Mouse (Mus musculus): ENCODE measurements around the gene Lrrc4.

Lrrc4 gene

DNA sequence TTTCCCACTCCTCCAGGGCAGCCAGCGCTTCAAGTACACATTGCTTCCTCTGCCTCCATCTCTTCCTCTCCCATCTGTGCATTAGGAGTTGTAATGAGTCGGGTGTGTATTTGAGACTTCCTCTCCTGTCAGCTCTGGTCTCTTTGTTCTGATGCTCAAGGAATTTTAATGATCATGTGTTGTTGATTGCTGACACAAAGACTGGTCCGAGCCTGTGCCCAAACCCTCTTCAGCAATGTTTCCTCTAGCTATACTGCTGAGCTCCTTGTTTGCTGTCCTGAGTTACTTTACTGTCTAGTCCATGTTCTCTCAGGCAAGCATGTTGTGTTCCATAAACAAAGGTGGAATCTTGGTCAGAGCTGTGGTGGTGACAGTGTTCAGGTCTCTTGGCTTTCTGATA is 102.3 kb downstream of the Lrrc4 start:
- no peak for DNase-seq (ENCODE audit: low spot score)

- peak; percentile 49 for DNase-seq (ENCODE audit: low spot score)
Measured at GRCm38 (mm10) chr6:28724776-28725175, 106.8 kb downstream of the Lrrc4 start.

GRCm38 (mm10) chr6:28723059-28723458 is 108.5 kb downstream of the Lrrc4 start:
- no peak for DNase-seq (ENCODE audit: low spot score)

GRCm38 (mm10) chr6:28720391-28721171 is 111.0 kb downstream of the Lrrc4 start:
- no peak for DNase-seq (ENCODE audit: low spot score)

DNA sequence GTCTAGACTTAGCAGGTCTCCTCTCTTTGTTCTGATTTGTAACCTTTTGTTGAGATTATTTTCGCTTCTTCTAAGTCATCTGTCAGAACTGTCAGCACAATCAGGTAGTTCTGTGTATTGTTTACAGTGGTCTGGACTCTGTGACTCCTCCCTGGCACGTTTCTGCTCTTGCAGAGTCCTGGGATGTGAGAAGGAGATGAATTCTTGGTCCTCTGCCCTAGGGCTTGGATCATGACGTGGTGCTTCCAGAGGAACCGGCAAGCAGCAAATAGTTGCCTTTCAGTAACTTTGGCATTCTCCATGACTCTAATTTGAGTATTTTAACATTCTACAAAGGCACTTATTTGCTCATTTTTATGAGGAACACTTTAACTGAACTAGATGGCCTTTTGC is 113.7 kb downstream of the Lrrc4 start:
- no peak for DNase-seq (ENCODE audit: low spot score)

DNA sequence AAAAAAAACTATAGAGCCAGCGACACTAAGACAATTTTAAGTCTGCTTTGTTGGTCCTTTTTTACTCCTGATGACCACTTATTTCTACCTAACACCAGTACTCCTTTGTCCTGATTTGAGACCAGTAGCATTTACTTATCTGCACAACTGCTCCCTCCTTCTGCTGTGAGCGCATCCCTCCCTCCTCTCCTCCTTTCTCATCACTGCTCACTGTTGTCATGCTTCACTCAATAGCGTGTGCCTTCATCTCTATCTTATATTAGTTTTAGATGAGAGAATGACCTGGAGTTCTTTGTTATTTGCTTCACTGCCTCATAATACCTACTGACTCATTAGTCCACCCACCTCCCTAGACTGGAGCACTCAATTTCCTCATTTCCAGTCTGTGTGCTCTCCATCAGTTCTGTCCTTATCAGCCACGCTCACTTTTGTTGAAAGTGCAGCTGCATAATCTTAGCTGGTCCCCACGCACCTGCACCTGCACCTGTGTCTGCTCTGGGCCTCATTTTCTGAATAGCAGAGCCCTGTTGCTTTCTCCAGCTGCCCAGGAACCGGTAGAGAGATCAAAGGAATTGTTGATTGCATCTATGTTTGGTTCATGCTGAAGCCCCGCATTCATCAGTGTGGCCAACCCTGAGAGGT is 114.2 kb downstream of the Lrrc4 start:
- DNase-seq (ENCODE audit: low spot score), result no peak

GRCm38 (mm10) chr6:28710035-28710434 is 121.5 kb downstream of the Lrrc4 start:
- DNase-seq (ENCODE audit: low spot score), result peak; percentile 11

DNA sequence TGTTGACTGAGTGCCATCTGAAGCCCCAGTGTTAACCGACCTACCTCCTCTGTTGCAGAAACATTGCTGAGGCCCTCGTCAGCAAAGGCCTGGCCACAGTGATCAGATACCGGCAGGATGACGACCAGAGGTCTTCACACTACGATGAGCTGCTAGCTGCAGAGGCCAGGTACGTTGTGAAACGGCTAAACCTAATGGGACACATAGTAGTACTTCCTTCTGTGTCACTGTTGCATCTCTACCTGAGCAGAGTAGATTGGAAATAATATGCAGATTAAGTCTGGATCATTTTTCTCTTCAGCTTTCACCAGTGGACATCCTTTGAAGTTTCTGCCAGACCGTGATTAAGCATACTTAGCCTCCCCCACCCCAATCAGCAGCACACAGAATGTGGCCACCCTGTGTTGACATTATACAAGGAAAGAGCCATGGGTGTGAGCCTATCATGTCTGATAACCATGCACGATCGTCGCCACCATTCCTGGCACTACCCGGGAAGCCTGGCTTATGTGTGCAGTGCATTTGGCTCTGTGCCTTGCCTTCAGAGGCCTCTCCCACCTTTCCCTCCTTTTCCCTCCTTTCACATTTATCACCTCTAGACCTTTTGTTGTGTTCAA is 124.5 kb downstream of the Lrrc4 start:
- DNase-seq (ENCODE audit: low spot score), result peak; percentile 48

DNA sequence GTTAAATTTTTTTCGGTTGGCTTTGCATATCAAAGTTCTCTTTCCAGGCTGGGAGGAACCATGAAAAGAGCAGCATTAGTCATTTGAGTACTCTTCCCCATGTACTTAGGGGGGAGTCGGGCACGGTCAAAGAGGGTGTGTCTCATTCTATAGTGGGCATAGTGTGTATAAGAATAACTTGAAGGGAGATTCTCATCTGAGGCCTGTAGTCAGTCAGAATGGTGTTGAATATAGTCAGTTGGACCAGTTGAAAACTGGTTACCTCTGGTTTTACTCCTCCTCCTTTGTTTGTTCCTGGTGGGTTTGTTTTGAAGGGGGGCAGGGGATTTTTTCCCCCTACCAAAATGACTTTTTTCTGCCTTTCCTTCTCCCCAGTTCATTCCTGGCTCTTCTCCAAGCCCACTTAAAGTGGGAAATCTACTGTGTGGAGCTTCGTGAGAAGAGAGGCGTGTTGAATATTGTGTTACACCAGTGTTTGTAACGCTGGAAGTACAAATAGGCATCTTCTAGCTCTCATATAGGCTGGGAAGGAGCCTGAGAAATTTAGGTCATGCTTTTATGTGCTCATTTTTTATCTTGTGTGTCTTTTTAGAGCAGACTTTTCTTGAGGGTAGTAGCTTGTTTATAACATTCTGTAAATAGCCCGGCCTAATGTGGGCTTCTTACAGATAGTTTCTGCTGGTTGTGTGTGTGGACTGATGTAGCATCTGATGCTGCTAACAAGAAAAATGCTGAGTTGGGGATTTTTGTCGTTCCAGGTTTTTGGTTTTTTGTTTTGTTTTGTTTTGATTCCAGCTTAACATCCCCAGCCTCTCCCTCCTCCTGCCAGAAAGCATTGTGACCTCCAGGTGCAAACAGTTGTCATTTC is 125.2 kb downstream of the Lrrc4 start:
- DNase-seq (ENCODE audit: low spot score), result no peak

DNA sequence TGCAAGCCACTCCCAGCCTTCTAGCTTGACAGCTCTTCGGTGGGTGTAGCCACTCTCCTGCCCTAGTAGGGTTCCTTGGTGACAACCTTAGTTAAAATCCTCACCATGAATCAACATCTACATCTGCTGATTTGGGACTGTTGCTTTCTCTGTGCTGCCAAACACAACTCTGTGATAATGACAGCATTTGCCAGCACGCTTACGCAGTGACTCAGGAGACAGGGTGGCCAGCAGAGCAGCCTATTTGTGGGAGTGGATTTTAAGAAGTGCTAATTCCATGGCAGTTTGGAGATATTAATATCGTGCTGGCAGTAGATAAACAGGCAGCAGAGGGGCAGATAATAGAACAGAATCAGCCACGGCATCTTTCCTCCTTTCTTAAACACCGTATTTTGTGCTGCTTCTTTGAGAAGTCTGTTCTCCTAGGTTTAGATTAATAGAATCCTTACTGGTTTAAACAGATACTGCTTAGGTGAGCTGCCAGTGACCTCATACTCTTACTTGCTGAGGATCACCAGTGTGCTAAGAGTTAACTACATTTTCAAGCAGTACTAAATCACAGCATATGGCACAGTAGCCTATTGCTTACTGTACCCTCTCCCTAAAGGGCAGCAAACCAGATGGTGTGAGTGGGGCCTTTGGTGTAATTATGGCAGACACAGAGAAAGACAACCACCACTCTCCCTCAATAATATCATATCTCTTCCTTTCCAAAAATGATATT is 126.0 kb downstream of the Lrrc4 start:
- DNase-seq (ENCODE audit: low spot score), result no peak

- no peak for DNase-seq (ENCODE audit: low spot score)
Measured at GRCm38 (mm10) chr6:28704612-28705011, 126.9 kb downstream of the Lrrc4 start.

DNA sequence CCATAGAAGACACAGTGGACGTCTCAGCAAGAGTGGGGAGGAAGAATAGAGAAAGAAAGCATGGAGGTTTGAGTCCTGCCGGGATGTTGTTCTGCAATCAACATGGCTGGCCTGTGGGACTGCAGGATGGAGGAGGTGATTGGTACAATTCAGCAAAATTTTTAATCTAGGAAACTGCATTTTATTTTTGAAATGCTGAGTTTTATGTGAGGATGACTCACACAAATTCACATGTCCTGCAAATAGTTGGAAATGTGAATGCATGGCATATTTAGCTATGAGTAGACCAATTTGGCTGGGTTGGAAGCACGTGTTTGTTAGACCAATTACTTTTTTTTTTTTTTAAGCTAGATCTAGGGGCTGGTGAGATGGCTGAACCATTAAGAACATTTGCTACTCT is 134.3 kb downstream of the Lrrc4 start:
- DNase-seq (ENCODE audit: low spot score), result no peak

- DNase-seq (ENCODE audit: low spot score), result no peak
Measured at GRCm38 (mm10) chr6:28692659-28693058, 138.9 kb downstream of the Lrrc4 start.

GRCm38 (mm10) chr6:28687776-28688175 is 143.8 kb downstream of the Lrrc4 start:
- DNase-seq (ENCODE audit: low spot score), result no peak

- DNase-seq (ENCODE audit: low spot score), result no peak
Measured at GRCm38 (mm10) chr6:28685745-28686144, 145.8 kb downstream of the Lrrc4 start.

DNA sequence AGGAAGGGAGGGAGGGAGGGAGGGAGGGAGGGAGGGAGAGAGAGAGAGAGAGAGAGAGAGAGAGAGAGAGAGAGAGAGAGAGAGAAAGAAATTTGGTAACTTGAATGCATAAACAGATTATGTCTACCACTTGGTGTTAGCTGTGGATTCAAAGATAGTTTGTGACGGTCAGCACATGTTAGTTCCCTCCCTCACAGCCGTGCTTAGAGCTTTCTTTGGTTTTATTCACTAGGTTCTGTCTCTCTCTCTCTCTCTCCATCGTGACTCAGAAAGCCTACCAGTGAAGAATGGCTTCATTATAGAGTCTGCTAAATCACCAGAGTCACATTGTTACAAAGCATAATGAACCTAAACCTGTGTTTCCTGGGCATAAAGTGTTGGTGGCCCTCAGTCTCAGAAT is 146.5 kb downstream of the Lrrc4 start:
- no peak for DNase-seq (ENCODE audit: low spot score)

GRCm38 (mm10) chr6:28681521-28682457 is 149.8 kb downstream of the Lrrc4 start:
- DNase-seq (ENCODE audit: low spot score), result no peak

DNA sequence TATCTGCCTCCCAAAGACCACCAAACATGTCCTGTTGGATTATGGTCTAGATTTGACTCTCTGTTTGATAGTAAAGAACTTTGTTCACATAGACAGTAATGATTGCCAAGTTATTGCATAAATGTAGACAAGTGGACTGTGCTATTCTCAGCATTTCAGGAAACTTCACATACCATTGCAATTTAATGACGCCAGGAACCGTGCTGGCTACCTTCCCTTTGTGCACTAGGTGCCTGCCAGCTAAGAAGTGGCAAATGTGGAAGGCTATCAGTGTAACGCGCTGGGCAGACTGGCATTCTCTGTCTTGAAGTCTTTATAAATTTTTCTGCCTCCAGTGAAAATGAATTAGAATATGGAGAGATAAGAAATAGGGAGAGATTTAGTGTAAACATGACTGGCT is 151.0 kb downstream of the Lrrc4 start:
- DNase-seq (ENCODE audit: low spot score), result no peak

- no peak for DNase-seq (ENCODE audit: low spot score)
Measured at GRCm38 (mm10) chr6:28678896-28679295, 152.7 kb downstream of the Lrrc4 start.

DNA sequence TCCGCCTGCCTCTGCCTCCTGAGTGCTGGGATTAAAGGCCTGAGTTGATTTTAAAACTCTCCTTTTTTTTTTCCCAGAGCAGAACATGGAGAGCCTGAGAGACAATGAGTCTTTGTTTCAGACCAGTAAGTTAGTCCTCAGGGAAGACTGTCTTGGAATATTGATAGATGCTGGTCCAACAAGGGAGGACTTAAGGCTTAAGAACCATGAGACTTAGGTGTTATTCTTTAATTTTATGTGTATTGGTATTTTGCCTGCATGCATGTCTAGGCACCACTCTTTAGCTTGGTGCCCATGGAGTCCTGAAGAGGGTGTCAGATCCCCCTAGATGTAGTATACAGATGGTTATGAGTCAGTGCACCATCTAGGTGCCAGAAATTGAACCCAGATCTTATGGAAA is 156.9 kb downstream of the Lrrc4 start:
- no peak for DNase-seq (ENCODE audit: low spot score)

- no peak for DNase-seq (ENCODE audit: low spot score)
Measured at GRCm38 (mm10) chr6:28672388-28672787, 159.2 kb downstream of the Lrrc4 start.
